Mouse (Mus musculus) heart, postnatal 10 days (tissue): ENCODE data around the gene 1110051M20Rik. TPM values are rescaled to one million over a fixed set of nuclear protein-coding genes. Genes with fewer than 3 reads are reported as not detected.
A peak's percentile ranks its signal among the peaks of the same experiment; 100 is the strongest.

Experiments
- DNase-seq, 2 experiments: peaks; one replicate each; pipeline ENCODE4 v3.0.0; 2021
- intact Hi-C: fragments of 180-260 bp; cut with DNase I; formaldehyde crosslinking; loops from one replicate; pipeline ENCODE4 v1.15.1; 2025
- total RNA-seq, 2 experiments: library from RNA; stranded (reverse); gene quantifications; 2 replicates each; pipeline ENCODE4 v1.2.3; 2021

1110051M20Rik gene
- total RNA-seq, 2 experiments from 2014 or later: 9.5 to 12.9 TPM

GRCm38 (mm10) chr2:91320559-91321529 is 123.7 kb downstream of the 1110051M20Rik start:
- DNase-seq: no peak
- intact Hi-C loops: no loop called here

DNA sequence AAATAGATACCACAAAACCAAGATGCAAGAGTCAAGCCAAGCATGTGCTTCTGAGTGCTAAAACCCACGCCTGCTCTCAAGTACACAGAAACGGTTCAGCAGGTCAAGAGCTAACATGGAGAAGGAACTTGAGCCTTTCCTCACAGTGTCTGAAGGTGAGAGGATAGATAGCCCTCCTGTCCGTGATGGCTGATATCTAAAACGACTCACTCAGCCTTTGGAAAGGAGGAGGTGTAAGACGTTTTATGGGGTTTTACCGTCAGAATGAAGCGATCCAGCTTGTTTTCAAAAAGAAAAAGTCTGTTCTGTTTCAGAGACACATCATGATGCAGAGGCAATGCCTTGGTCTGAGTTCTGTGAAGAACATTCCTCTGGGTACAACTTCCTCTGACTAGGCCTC is 130.3 kb downstream of the 1110051M20Rik start:
- intact Hi-C loops: no loop called here
- DNase-seq: no peak

GRCm38 (mm10) chr2:91312578-91313311 is 131.8 kb downstream of the 1110051M20Rik start:
- intact Hi-C loops: no loop called here
- no peak for DNase-seq

- intact Hi-C loops: no loop called here
- DNase-seq: no peak
Observed at GRCm38 (mm10) chr2:91309546-91309945, 135.0 kb downstream of the 1110051M20Rik start.

DNA sequence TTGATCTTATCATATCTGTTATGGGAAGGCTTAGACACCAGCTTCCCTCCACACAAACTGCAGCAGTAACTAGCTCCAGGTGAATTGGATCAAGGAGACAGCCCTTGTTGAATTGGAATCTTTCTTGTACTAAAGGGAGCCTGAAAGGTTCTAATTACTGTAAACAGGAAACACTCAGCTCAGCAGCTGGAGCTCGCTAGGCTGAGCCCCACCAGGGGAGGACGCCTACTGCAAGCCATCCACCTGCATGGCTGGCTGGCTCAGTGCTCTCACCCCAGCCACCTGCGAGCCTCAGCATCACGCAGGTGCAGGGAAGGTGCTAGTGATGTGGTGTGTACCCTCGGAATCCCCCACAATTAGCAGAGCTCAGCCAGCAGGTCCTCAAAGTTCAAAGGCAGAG is 135.8 kb downstream of the 1110051M20Rik start:
- DNase-seq: no peak
- intact Hi-C loops: no loop called here

DNA sequence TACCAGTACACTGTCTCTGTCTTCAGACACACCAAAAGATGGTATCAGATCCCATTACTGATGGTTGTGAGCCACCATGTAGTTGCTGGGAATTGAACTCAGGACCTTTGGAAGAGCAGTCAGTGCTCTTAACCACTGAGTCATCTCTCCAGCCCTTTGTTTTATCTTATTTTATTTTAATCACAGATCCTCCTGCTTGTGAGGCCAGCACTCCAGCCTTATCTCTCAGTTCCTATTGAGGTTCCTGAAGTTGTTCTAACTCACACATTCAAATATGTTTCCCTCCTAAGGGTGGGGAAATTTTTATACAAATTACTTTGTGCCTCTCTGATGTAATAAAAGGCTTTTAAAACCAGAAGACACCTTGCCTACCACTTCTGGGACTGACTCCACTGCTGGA is 137.9 kb downstream of the 1110051M20Rik start:
- intact Hi-C loops: no loop called here
- no peak for DNase-seq

- intact Hi-C loops: no loop called here
- DNase-seq: no peak
Observed at GRCm38 (mm10) chr2:91305926-91306325, 138.6 kb downstream of the 1110051M20Rik start.

DNA sequence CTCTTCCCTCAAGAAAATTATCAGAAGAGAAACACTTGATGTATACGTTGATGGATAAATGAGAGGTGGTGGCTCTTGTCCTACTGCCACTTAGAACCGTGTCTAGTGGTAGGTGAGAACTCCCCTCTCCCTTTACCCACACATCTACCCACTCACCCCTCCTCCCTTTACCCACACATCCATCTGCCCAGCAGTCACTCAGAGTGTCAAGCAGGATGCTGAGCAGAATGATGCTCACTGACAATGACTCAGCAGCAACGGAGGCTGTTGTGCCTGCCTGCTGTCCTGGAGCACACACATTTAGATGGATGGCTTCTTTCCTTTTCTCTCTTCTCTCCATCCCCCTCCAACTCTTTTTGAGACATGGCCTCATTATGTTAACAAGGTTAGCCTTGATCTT is 141.7 kb downstream of the 1110051M20Rik start:
- DNase-seq: no peak
- intact Hi-C loops: no loop called here

DNA sequence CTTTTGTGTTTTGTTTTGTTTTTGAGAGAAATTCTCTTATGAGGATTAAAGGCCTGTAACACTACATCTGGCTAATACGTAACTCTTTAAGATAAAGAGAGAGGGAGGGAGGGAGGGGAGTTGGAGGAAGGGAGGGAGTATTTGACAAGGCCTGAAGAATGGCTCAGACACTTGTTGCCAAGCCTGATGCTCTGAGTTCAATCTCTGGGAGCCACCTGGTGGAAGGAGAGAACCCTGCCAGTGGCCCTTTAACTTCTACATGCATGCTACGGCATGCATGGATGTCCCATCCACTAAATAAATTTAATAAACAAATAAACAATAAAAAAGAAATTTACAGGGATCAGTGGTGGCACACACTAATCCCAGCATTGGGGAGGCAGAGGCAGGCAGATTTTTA is 142.7 kb downstream of the 1110051M20Rik start:
- intact Hi-C loops: no loop called here
- DNase-seq: no peak

GRCm38 (mm10) chr2:91300784-91301183 is 143.7 kb downstream of the 1110051M20Rik start:
- intact Hi-C loops: no loop called here
- no peak for DNase-seq

- no peak for DNase-seq
- intact Hi-C loops: no loop called here
Observed at GRCm38 (mm10) chr2:91299156-91299555, 145.3 kb downstream of the 1110051M20Rik start.

DNA sequence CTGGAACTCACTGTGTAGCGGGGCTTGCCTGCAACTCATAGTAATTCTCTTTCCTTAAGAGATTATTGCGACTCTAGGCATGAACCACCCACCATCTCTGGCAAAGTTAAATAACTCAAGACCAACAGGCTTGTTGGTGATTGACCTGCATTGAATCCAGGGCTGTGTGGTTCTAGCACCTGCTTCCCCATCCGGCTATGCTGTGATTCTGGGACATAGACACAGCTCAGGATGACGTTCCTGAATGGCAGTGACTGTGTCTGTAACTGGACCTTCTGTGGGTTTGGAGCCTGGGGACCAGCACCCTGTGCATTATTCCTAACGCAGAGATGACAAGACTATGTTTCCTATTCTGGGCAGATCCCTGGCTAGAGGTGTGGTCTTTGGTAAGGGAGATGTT is 148.6 kb downstream of the 1110051M20Rik start:
- no peak for DNase-seq
- intact Hi-C loops: no loop called here

DNA sequence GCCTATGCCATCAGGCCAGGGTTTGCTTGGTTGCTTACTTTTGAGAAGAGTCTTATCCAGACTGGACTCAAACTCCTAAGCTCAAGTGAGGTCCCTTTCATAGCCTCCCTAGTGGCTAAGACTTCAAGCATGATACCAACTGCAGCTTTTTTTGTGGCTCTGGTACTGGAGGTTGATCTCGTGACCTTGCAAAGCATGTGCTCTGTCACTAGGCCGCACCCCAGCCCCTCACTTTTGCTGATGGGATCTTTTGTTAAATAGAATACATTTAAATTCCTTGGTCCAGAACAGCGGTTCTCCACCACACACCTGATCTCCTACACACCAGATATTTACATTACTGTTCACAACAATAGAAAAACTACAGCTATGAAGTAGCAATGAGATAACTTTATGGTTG is 150.3 kb downstream of the 1110051M20Rik start:
- DNase-seq: no peak
- intact Hi-C loops: no loop called here

GRCm38 (mm10) chr2:91291197-91292007 is 153.1 kb downstream of the 1110051M20Rik start:
- intact Hi-C loops: no loop called here
- peak; percentile 46 to 60 for DNase-seq

DNA sequence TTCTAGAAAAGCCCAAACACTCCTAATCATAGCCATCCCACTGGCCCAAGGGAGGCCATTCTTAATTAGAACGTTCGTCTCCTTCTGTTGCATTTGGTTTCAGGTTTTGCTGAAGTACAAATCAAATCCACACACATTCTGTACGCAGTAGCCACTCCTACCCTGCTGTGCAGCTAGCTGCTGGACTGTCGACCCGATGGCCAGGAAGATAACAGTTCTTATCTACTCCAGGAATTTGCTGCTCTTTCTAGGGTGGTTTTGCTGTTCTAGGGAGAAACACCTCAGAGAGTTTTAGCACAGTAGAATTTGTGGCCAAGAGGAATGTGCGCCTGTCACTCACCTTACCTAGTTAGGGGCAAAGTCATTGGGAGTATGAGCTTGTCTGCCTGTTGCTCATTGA is 156.9 kb downstream of the 1110051M20Rik start:
- DNase-seq: no peak
- intact Hi-C loops: loop anchor here (5.0 kb wide), 1 partner anchor 170 kb away; the partner anchor contains the start of gene Lrp4

DNA sequence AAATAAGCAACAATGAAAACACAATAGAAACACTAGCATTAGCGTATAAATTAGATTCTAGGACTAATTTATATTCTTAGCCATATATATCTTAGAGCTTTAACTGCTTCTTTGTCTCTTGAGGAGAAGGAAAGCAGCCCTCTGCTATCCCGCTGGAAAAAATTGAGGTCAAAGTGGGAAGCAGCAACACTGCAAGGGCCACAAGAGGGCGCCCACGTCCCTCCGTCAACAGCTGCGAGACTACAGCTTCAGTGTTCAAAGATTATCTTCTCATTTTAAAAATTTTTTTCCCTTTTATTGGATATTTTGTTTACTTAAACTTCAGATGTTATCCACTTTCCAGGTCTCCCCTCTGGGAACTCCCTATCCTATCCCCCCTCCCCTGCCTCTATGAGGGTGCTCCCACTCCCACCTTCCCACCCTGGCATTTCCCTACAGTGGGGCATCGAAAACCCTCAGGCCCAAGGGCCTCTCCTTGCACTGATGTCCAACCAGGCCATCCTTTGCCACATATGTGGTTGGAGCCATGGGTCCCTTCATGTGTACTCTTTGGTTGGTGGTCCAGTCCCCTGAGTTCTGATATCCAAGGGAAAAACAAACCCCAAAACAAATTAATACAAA is 158.5 kb downstream of the 1110051M20Rik start:
- intact Hi-C loops: loop anchor here (1.0 to 5.0 kb wide), 2 partner anchors 171 to 195 kb away; partner anchors contain the start of gene Lrp4
- DNase-seq: peak; percentile 84 to 90

DNA sequence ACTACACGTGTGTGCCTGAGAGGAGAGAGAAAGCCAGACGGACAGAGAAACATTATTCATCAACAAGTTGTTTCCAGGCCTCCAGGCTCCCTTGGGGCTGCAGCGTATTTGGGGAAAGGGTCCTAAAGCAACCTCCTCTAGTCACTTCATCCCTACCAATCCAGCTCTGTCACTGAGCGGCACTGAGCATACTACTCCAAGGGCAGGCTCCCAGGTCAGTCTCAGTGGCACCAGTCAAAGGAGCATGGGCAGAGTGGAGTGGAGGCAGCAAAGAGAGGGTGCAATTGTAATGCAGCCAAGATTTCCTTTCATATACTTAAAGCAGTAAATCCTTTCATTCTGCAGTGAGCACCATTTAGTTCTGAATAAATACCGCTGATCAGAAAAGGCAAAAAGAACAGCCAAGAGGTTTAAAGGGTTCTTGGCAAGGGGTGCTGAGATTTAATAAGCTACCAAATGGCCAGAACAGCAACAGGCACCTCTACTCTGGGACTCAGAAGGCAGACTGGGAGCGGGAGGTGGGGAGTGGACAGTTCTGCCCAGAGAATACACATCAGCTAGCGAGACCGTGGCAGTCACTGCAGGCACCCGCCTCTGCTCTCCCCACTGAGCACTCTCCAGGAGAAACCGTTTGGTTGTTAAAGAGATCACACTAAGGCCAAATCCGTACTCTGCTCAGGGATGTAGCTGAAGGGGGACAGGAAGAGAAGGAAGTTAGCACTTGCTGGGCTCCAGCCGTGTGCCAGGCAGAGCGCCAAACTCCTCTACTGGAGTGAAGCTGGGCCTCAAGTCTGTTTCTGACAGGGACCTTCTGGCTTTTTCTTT is 159.9 kb downstream of the 1110051M20Rik start:
- peak; percentile 57 to 70 for DNase-seq
- intact Hi-C loops: loop anchor here (5.0 kb wide), 1 partner anchor 173 kb away; the partner anchor contains the start of gene Lrp4

DNA sequence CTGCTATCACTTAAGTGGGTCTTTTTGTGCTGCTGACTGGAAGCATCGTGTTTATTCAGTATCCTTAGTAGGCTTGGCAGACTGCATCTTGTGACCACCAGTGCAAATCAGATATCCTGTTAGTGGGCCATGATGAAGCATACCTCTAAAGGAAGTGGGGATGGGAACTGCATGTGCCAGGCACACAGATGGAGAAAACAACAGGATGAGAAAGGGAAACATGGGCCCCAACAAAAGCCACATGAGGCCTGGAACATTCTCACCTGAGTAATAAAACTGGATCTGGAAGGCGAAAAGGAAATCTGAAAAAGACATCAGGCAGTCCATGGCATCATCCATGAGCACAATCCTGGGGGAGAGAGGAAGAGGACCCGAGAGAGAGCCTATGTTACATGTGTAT is 160.5 kb downstream of the 1110051M20Rik start:
- intact Hi-C loops: no loop called here
- no peak for DNase-seq

GRCm38 (mm10) chr2:91281366-91281765 is 163.1 kb downstream of the 1110051M20Rik start:
- no peak for DNase-seq

More at GRCm38 (mm10) chr2:91281366-91281765, 163.1 kb downstream of the 1110051M20Rik start:
- intact Hi-C loops: no loop called here
